Mouse (Mus musculus) kidney, embryonic 14.5 days (tissue): ENCODE measurements around the gene Dgke. TPM values are rescaled to one million over a fixed set of nuclear protein-coding genes. Genes with fewer than 3 reads are reported as not detected.
"Not testable (repeated sequence)": the region's sequence is repeated elsewhere in the genome, so short reads cannot be mapped to it uniquely, and the experiment has no call there.

Experiments
- ATAC-seq: fragments of 200-750 bp; cut with Nextera tagmentation; 2 replicates; pipeline ENCODE4 v1.8.0; 2017; ENCODE audit warnings: moderate number of reproducible peaks, mild to moderate bottlenecking, moderate TSS enrichment, moderate library complexity; ENCODE audit not compliant: low FRiP score, low TSS enrichment
- H3K27ac ChIP-seq: fragments of 300-500 bp; sonication (generic); 2 replicates; pipeline ENCODE4 v1.5.1; 2014; ENCODE audit warnings: low read depth, mild to moderate bottlenecking, low read length, moderate library complexity, mixed read lengths
- H3K27me3 ChIP-seq: fragments of 300-500 bp; sonication (generic); 2 replicates; pipeline ENCODE4 v1.6.1; 2014; ENCODE audit warnings: mild to moderate bottlenecking, low read length; ENCODE audit not compliant: control insufficient read depth, insufficient read depth
- H3K36me3 ChIP-seq: fragments of 300-500 bp; sonication (generic); 2 replicates; pipeline ENCODE4 v1.6.1; 2014; ENCODE audit warnings: low read length, mixed read lengths; ENCODE audit not compliant: control insufficient read depth, insufficient read depth
- H3K4me1 ChIP-seq: fragments of 300-500 bp; sonication (generic); 2 replicates; pipeline ENCODE4 v1.6.1; 2014; ENCODE audit warnings: low read length, mixed read lengths; ENCODE audit not compliant: control insufficient read depth, insufficient read depth
- H3K4me2 ChIP-seq: fragments of 300-500 bp; sonication (generic); replicated peaks from 2 replicates; pipeline ENCODE4 v1.6.1; 2014; ENCODE audit warnings: low read depth, mild to moderate bottlenecking, low read length
- H3K4me3 ChIP-seq: fragments of 300-500 bp; sonication (generic); 2 replicates; pipeline ENCODE4 v1.5.1; 2014; ENCODE audit warnings: mild to moderate bottlenecking, low read length
- H3K9ac ChIP-seq: fragments of 300-500 bp; sonication (generic); 2 replicates; pipeline ENCODE4 v1.6.1; 2014; ENCODE audit warnings: low read depth, mild to moderate bottlenecking, low read length, moderate library complexity
- H3K9me3 ChIP-seq: fragments of 300-500 bp; sonication (generic); 2 replicates; pipeline ENCODE4 v1.6.1; 2016; ENCODE audit warnings: low read length; ENCODE audit not compliant: control insufficient read depth
- WGBS: fragments of 180-500 bp; shearing (Covaris S2); extraction: QIAGEN DNeasy Blood & Tissue Kit; methylation state at CpG from one replicate; pipeline ENCODE4 v1.1.7; 2014; 5-methylcytosine and 5-hydroxymethylcytosine counted together
- polyA plus RNA-seq: library from polyadenylated mRNA; unstranded; fragments of >200 nt; fragmentation: Nextera tagmentation; extraction: Ambion mirVana; gene quantifications from 2 replicates; pipeline ENCODE4 v1.2.1, GENCODE M21; 2014

Dgke gene
- polyA plus RNA-seq, 1 experiment from 2014 or later, result 5.3 TPM

DNA sequence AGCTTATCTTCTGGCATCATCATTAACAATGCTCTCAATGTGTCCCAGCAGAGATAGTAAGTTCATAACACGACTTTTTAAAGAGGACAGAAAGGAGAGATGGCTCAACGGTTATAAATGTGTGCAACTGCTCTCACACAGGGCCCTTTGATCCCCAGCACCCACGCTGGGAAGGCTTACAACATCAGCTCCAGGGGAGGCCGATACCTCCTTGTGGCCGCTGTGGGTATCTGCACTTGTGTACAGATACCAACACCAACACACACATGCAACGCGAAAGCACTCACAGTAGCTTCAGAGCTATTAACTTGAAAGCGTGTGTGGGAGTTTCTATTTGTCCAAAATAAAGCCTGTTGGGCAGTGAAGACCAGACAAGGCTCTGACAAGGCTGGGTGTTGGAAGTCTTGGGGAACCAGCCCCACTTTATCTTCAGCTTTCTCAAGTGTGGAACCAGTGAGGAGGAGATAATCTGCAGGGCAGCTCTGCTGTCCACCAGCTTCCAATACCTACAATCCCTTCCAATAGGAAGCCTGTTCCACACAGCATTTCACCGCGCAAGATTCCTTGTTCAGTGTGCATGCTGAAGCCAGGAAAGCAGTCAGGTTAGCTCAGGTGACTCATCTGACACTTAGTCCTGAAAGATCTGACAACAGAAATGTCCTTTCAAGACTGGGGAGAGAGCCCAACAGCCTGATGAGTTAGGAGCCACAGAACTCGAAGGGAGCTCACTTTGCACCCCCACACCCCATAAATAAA is 8.0 kb downstream of the Dgke start:
- H3K27me3 ChIP-seq, result no peaks in the 10 kb centered on the region
- H3K9me3 ChIP-seq, result no peaks in the 10 kb centered on the region
- peaks cover 14% of the 10 kb centered on the region for H3K4me1 ChIP-seq
- H3K9ac ChIP-seq, result peak overlapping the region; percentile 14; the same call in 1 of the 2 replicates
- ATAC-seq, result no peak
- no peak overlapping the region for H3K27ac ChIP-seq
- H3K36me3 ChIP-seq, result peaks cover 4% of the 10 kb centered on the region; the same call in 1 of the 2 replicates
- peak overlapping the region; percentile 72 for H3K4me3 ChIP-seq
- peak overlapping the region; percentile 87 for H3K4me2 ChIP-seq
- 71% methylated on average over 11 of the region's 11 CpGs for WGBS

DNA sequence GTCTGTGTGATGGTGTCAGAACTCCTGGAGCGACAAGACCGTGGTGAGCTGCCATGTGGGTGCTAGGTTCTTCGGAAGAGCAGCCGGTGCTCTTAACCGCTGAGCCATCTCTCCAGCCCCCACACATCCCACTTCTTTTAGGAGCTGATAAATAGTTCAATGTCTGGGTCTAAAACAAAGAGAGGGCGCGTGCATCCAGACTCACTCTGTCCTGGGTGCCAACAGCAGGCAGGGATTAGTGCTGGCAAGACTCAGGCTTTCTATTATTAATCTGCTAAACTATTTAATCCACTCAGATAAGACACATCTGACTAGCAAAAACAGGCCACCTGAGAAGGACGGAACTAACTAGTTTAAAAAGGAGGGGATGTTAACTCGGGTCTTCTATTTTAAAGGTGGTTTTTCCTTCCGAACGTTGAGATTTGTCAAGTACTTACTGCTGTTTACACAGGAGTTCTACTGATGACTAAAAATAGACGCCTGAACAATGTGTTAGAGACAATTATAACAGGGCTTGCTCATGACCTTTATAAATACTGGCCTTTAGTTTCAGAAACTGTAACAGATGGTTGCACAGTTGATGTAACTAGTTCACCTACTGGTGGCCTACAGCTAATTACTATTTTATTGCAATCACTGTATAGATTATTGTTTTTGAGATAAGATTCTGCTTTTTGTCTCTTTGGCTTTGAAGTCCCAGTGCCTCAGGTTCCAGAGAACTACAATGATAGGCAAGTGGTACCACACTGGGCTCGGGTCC is 10.5 kb downstream of the Dgke start:
- no peak overlapping the region for H3K4me2 ChIP-seq
- no peak overlapping the region for H3K27ac ChIP-seq
- H3K4me3 ChIP-seq, result no peak overlapping the region
- H3K9ac ChIP-seq, result no peak overlapping the region
- 84% methylated on average over 13 of the region's 13 CpGs for WGBS
- H3K4me1 ChIP-seq, result peaks cover 14% of the 10 kb centered on the region
- no peaks in the 10 kb centered on the region for H3K9me3 ChIP-seq
- H3K36me3 ChIP-seq, result peaks cover 12% of the 10 kb centered on the region
- no peaks in the 10 kb centered on the region for H3K27me3 ChIP-seq
- no peak for ATAC-seq

DNA sequence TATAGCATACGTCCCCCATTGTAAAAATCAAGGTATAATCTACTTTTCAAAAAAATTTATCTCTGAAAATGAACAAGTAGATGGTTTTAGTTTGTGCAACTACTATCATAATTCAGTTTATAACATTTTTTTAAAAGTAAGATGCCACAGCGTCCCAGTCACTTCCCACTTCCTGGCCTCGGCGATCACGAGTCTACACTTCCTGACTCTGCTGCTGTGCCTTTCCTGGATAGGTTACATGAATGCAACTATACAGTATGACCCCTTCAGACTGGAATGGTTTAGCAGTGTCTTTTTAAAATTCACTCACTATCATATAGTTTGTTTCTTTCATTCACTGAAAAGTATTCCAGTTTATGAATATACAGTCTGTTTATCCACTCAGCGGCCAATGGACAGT is 14.9 kb downstream of the Dgke start:
- WGBS, result 86% methylated on average over 6 of the region's 6 CpGs
- ATAC-seq, result no peak
- H3K9ac ChIP-seq, result no peak overlapping the region
- H3K9me3 ChIP-seq, result no peaks in the 10 kb centered on the region
- H3K27me3 ChIP-seq, result no peaks in the 10 kb centered on the region
- no peak overlapping the region for H3K4me3 ChIP-seq
- H3K36me3 ChIP-seq, result peaks cover 44% of the 10 kb centered on the region
- H3K27ac ChIP-seq, result no peak overlapping the region
- no peaks in the 10 kb centered on the region for H3K4me1 ChIP-seq
- H3K4me2 ChIP-seq, result no peak overlapping the region

DNA sequence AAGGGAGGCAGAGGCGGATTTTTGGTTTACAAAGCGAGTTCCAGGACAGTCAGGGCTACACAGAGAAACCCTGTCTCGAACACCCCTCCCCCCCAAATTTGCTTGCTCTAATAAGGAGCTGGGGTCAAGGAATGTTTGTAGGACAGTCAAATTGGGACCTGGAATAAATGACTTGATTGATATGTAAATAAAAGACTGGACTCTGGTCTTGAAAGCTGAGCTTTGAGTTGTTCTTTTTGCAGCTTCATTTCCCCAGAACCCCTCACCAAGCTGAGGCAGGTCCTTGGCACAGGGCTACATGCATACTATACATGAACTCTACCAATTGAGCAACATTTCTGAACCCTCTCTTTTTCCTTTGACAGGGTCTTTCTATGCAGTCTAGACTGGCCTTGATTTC is 20.6 kb downstream of the Dgke start:
- Histone ChIP-seq H3K4me3 (no peak overlapping the region), H3K27ac (no peak overlapping the region), H3K27me3 (no peaks in the 10 kb centered on the region), H3K4me2 (no peak overlapping the region), H3K36me3 (peaks cover 74% of the 10 kb centered on the region), H3K4me1 (no peaks in the 10 kb centered on the region), H3K9me3 (no peaks in the 10 kb centered on the region), H3K9ac (no peak overlapping the region)
- WGBS, result 96% methylated on average over 3 of the region's 3 CpGs
- no peak for ATAC-seq

DNA sequence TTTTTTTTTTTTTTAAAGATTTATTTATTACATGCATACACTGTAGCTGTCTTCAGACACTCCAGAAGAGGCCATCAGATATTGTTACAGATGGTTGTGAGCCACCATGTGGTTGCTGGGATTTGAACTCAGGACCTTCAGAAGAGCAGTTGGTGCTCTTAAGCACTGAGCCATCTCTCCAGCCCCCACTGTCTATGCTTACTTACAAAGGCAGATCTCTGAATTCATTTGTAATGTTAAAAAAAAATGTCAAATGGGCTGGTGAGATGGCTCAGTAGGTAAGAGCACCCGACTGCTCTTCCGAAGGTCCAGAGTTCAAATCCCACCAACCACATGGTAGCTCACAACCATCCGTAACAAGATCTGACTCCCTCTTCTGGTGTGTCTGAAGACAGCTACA is 21.1 kb downstream of the Dgke start:
- H3K27ac ChIP-seq, H3K9me3 ChIP-seq, H3K4me1 ChIP-seq, H3K4me3 ChIP-seq, ATAC-seq, H3K4me2 ChIP-seq, H3K27me3 ChIP-seq, H3K9ac ChIP-seq: not testable (repeated sequence)
- H3K36me3 ChIP-seq, result peaks cover 73% of the 10 kb centered on the region
- 97% methylated on average over 3 of the region's 3 CpGs for WGBS

DNA sequence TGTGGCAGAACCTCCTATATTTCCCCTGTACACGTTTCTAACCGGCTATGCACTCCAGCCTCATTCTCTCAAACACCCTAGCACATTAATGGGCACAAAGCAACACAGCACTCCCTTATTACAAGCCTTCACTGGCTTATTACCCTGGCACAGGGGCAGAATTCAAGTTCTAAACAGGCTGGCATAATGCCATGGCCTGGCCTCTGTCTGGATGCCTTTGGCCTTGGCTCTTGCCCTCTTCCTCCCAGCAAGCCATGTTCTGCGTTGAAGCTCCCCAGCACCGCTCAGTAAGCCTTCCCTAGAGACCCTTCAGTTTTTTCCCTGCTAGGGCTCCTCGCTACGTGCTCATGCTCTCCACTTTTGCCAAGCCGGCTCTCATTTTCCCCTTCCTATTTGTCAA is 23.6 kb downstream of the Dgke start:
- Histone ChIP-seq H3K4me2 (no peak overlapping the region), H3K4me1 (no peaks in the 10 kb centered on the region), H3K9me3 (no peaks in the 10 kb centered on the region), H3K36me3 (peaks cover 68% of the 10 kb centered on the region), H3K27me3 (no peaks in the 10 kb centered on the region), H3K27ac (no peak overlapping the region), H3K9ac (no peak overlapping the region), H3K4me3 (no peak overlapping the region)
- WGBS, result 90% methylated on average over 7 of the region's 7 CpGs
- ATAC-seq, result no peak

DNA sequence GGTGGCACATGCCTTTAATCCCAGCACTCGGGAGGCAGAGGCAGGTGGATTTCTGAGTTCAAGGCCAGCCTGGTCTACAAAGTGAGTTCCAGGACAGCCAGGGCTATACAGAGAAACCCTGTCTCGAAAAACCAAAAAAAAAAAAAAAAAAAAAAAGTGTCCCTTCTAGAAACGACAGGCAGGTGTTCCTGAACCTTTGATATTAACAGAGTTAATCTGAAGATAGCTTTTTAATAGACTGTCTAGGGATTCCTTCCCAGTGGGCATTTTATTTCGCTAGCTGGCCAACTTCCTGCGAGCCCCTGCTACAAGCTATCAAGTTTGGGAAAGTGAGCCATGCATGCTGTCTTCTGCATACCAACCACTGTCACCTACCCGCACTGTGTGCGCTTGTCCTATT is 25.6 kb downstream of the Dgke start:
- 91% methylated on average over 6 of the region's 7 CpGs for WGBS
- not testable (repeated sequence) for H3K9me3 ChIP-seq, H3K4me1 ChIP-seq, H3K4me2 ChIP-seq, H3K27me3 ChIP-seq, H3K27ac ChIP-seq, H3K9ac ChIP-seq, H3K4me3 ChIP-seq, ATAC-seq
- H3K36me3 ChIP-seq, result peaks cover 61% of the 10 kb centered on the region

DNA sequence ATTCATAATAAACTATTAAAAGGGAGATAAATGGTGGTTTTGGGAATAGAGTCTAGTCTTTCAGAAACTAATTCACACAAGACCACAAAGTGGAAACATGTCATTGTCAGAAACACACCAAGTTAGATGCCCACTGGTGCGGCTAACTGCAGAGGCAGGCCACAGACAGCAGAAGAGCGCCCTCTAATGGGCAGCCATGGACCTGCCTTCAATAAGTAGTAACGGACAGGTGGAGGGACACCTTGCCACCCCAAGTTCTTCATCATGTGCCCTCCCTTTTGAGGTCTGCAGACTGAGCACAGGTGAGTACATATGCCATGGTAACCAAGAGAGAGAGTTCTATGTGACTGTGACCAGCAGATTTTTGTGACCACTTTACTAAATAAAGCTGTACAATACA is 27.3 kb downstream of the Dgke start:
- Histone ChIP-seq H3K4me3 (no peak overlapping the region), H3K4me1 (no peaks in the 10 kb centered on the region), H3K4me2 (no peak overlapping the region), H3K27me3 (no peaks in the 10 kb centered on the region), H3K36me3 (peaks cover 50% of the 10 kb centered on the region), H3K9me3 (no peaks in the 10 kb centered on the region), H3K27ac (no peak overlapping the region), H3K9ac (no peak overlapping the region)
- no peak for ATAC-seq
- 26% methylated on average over 3 of the region's 3 CpGs for WGBS

DNA sequence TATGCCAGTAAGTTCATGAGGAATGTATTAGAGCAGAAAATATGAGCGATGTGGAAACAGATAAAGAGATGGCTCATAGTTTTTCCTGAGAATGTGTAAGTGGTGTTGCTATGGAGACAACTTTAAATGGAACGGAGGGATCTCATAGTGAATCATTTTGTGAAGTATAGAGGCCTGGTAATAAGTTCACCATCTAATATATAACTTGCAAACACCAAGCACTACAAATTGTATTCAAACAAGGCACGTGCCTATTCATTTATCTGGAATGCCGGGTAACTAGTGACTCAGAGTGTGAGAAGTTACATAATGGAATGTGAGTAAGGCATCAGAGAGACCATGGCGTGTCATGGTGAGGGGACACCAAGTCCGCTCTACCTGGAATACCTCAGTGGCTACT is 28.2 kb downstream of the Dgke start:
- no peak overlapping the region for H3K9ac ChIP-seq
- H3K27me3 ChIP-seq, result no peaks in the 10 kb centered on the region
- no peaks in the 10 kb centered on the region for H3K9me3 ChIP-seq
- H3K4me3 ChIP-seq, result no peak overlapping the region
- no peaks in the 10 kb centered on the region for H3K4me1 ChIP-seq
- WGBS, result 90% methylated on average over 6 of the region's 6 CpGs
- H3K36me3 ChIP-seq, result peaks cover 45% of the 10 kb centered on the region
- H3K27ac ChIP-seq, result no peak overlapping the region
- H3K4me2 ChIP-seq, result no peak overlapping the region
- no peak for ATAC-seq
